Mouse (Mus musculus): ENCODE results near the gene Gmppa. TPM values are rescaled to one million over a fixed set of nuclear protein-coding genes. Genes with fewer than 3 reads are reported as not detected.

Gene Gmppa
- polyA plus RNA-seq (2015; fragmentation: Nextera tagmentation; extraction: Ambion mirVana) = 33.8 and 35.2 TPM in 2 replicates

DNA sequence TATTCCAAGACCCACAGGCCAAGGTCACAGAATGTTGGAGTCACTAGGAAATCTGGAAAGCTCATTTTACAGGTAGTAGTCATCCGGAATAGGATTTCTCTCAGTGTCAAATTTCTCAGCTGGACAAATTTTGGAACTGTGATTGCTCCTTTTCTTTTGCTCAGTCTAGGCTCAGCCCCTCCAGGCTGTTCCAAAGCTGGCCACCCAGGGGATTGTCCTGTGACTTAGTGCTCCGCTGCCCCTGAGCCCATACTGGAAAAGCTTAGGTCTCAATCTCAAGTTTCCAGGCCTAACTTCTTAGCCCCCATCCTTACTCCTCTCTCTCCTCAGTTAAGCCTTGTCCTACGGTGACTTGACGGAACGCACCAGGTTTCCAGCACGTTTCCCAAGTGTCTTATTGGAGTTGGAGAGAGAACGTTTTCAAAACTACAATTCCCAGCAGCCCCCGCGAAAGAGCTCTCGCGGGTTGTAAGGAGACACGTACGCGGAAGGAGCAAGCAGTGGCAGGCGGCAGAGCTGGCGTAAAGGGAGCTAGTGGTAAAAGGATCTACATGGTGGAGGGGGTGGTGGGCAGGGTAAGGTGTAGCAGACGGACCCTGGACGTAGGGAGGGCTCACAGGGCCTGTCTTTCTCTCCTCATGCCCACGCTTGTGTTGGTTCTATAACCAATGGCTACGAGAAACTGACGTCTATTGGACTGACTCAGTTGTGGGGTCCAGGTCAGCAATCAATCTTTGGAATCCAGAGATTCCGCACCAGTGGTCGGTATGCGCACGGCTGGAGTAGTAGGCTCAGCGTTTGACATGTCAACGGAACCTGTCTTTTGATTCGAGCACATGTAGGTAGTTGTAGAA lies at the start of gene Gmppa:
TSS of gene Gmppa (plus strand) at position 456 of the 854 bp plus-strand sequence.
- Histone ChIP-seq H3K36me3 (replicated peaks) (no peaks in the 10 kb centered on the region), H3K9me3 (replicated peaks) (no peaks in the 10 kb centered on the region), H3K4me1 (replicated peaks) (peaks cover 20% of the 10 kb centered on the region), H3K4me2 (peak within 1 kb of the TSS; percentile 67), H3K27ac (replicated peaks) (0 out of 2 replicates have a peak within 1 kb of the TSS, but pooled peaks have one; percentile 1), H3K27me3 (peaks cover 20% of the 10 kb centered on the region), H3K9ac (peak within 1 kb of the TSS; percentile 64), H3K4me3 (replicated peaks) (peak within 1 kb of the TSS; percentile 69)
- ATAC-seq (ENCODE audit: insufficient read depth) = peak; percentile 73
- 5% methylated on average over 28 of the region's 28 CpGs for whole genome bisulfite sequencing (ENCODE audit: insufficient replicate concordance)

DNA sequence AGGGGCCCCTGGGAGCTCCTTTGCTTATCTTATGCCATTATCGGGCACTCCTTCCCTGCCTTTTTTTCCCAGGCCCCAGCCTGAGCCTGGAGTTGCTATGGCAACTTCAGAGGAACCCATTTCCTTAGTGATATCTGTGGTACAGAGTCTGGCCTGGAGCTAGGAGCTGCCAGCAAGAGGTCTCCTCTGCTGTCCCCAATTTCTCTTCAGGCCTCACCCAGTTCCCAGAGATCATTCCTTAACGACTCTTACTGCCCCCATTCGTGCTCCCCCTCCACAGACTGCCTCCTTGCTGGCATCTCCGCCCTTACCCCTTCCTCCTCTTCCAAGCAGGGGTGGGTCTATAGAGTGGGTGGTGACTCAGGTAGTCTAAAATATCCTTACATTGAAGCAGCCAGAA lies 49.6 kb upstream of the Gmppa start:
- no peaks in the 10 kb centered on the region for H3K36me3 ChIP-seq (replicated peaks)
- no peak overlapping the region for H3K27ac ChIP-seq (replicated peaks)
- H3K4me2 ChIP-seq = no peak overlapping the region
- H3K4me3 ChIP-seq (replicated peaks) = no peak overlapping the region
- H3K4me1 ChIP-seq (replicated peaks) = peaks cover 17% of the 10 kb centered on the region
- H3K9me3 ChIP-seq (replicated peaks) = no peaks in the 10 kb centered on the region
- H3K9ac ChIP-seq = no peak overlapping the region
- peaks cover 95% of the 10 kb centered on the region for H3K27me3 ChIP-seq
- no peak for ATAC-seq (ENCODE audit: insufficient read depth)
- 19% methylated on average over 4 of the region's 4 CpGs for WGBS (ENCODE audit: insufficient replicate concordance)

DNA sequence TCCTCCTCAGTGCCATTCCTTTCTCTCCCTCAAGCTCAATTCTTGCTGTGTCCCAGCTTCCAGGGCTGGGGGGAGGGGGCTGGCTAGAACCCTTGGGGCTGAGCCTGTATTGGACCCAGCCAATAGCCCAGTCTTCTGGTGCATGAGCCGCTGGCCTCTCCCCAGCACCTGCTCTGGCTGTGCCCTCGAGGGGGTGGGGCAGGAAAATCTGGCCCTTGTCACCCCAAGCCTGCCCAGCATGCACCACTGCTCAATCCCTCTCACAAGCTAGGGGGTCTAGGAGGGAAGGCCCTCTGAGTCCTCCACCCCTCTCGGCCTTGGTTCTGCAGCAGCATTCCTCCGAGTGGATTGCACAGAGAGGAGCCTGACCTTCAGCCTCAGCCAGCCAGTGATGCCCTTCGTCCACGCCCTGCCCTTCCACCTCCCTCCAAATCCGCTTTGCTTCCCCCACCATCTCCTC lies 48.2 kb upstream of the Gmppa start:
- Histone ChIP-seq H3K36me3 (replicated peaks) (no peaks in the 10 kb centered on the region), H3K4me1 (replicated peaks) (peaks cover 10% of the 10 kb centered on the region; the same call in 1 of the 2 replicates), H3K9ac (no peak overlapping the region), H3K4me2 (no peak overlapping the region), H3K4me3 (replicated peaks) (no peak overlapping the region), H3K27ac (replicated peaks) (no peak overlapping the region), H3K9me3 (replicated peaks) (no peaks in the 10 kb centered on the region), H3K27me3 (peaks cover 91% of the 10 kb centered on the region)
- 17% methylated on average over 7 of the region's 7 CpGs for WGBS (ENCODE audit: insufficient replicate concordance)
- ATAC-seq (ENCODE audit: insufficient read depth) = no peak

DNA sequence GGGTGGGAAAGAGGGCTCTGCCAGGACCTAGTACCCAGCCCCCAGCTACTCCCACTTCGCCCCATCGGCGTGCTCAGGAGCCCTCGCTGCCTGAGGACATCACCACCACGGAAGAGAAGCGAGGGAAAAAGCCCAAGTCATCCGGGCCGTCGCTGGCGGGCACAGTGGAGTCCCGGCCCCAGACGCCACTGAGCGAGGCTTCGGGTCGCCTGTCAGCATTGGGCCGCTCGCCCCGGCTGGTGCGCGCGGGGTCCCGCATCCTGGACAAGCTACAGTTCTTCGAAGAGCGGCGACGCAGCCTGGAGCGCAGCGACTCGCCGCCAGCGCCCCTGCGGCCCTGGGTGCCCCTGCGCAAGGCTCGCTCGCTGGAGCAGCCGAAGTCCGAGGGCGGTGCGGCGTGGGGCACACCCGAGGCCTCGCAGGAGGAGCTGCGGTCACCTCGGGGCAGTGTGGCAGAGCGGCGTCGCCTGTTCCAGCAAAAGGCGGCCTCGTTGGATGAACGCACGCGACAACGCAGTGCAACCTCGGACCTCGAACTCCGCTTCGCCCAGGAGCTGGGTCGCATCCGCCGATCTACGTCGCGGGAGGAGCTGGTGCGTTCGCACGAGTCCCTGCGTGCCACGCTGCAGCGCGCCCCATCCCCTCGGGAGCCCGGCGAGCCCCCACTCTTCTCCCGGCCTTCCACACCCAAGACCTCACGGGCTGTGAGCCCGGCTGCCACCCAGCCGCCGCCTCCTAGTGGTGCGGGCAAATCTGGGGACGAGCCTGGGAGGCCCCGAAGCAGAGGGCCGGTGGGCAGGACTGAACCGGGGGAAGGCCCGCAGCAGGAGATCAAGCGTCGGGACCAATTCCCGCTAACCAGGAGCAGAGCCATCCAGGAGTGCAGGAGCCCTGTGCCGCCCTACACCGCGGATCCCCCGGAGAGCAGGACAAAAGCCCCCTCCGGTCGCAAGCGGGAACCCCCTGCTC lies 47.5 kb upstream of the Gmppa start:
- Histone ChIP-seq H3K4me3 (replicated peaks) (no peak overlapping the region), H3K27me3 (peaks cover 88% of the 10 kb centered on the region), H3K4me2 (peak overlapping the region; percentile 25), H3K9ac (no peak overlapping the region), H3K9me3 (replicated peaks) (no peaks in the 10 kb centered on the region), H3K36me3 (replicated peaks) (no peaks in the 10 kb centered on the region), H3K27ac (replicated peaks) (no peak overlapping the region), H3K4me1 (replicated peaks) (peaks cover 10% of the 10 kb centered on the region; the same call in 1 of the 2 replicates)
- WGBS (ENCODE audit: insufficient replicate concordance) = 8% methylated on average over 94 of the region's 94 CpGs
- no peak for ATAC-seq (ENCODE audit: insufficient read depth)

DNA sequence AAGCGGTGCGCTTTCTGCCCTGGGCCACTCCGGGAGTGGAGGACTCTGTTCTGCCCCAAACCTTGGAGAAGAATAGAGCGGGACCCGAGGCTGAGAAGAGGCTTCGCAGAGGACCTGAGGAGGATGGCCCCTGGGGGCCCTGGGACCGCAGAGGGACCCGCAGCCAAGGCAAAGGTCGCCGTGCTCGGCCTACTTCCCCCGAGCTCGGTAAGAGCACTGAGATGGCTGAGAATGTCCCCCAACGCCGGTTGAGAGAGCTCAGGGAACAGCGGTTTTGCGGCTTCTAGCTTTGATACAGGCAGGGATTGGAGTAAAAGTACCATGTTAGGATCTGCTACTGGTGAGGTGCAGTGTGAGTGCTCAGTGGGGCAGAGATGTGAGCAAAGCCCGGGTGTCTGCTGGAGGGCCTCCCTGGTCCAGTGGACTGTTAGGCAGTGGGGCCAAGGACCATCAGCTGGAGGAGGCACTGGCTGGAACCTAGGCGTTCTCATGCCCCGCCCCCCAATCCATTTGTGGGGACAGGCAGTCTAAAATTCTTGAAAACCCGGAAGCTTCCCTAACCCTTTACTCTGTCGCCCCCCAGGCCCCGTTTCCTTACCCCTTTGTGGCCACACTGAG lies 46.7 kb upstream of the Gmppa start:
- no peak overlapping the region for H3K4me2 ChIP-seq
- peaks cover 10% of the 10 kb centered on the region; the same call in 1 of the 2 replicates for H3K4me1 ChIP-seq (replicated peaks)
- H3K9ac ChIP-seq = no peak overlapping the region
- no peaks in the 10 kb centered on the region for H3K36me3 ChIP-seq (replicated peaks)
- ATAC-seq (ENCODE audit: insufficient read depth) = no peak
- no peak overlapping the region for H3K4me3 ChIP-seq (replicated peaks)
- peaks cover 82% of the 10 kb centered on the region for H3K27me3 ChIP-seq
- H3K27ac ChIP-seq (replicated peaks) = no peak overlapping the region
- 19% methylated on average over 23 of the region's 23 CpGs for WGBS (ENCODE audit: insufficient replicate concordance)
- H3K9me3 ChIP-seq (replicated peaks) = no peaks in the 10 kb centered on the region

DNA sequence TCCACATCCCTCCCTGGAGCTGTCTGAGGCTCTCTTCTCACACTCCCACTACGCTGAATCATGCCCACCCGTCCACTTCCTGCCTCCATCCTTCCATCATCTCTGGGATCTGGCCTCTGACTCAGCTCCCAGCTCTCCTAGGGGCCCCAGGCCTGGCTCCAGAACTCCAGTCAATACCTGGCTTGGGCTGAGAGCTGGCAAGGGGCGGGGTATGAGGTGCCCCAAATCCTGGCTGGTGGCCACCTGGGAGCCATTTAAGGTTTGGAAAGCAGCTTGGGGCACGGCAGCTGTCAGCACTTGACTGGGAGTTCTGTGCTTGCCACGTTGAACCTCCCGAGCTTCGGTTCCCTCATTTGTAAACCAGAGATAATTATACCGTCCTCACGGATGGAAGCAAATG lies 42.6 kb upstream of the Gmppa start:
- Histone ChIP-seq H3K4me1 (replicated peaks) (0 out of 2 replicates have a peak, but pooled peaks cover 3% of the 10 kb centered on the region), H3K4me3 (replicated peaks) (no peak overlapping the region), H3K4me2 (no peak overlapping the region), H3K36me3 (replicated peaks) (no peaks in the 10 kb centered on the region), H3K9ac (no peak overlapping the region), H3K9me3 (replicated peaks) (no peaks in the 10 kb centered on the region), H3K27ac (replicated peaks) (no peak overlapping the region), H3K27me3 (peaks cover 41% of the 10 kb centered on the region)
- WGBS (ENCODE audit: insufficient replicate concordance) = 56% methylated on average over 9 of the region's 9 CpGs
- ATAC-seq (ENCODE audit: insufficient read depth) = no peak

DNA sequence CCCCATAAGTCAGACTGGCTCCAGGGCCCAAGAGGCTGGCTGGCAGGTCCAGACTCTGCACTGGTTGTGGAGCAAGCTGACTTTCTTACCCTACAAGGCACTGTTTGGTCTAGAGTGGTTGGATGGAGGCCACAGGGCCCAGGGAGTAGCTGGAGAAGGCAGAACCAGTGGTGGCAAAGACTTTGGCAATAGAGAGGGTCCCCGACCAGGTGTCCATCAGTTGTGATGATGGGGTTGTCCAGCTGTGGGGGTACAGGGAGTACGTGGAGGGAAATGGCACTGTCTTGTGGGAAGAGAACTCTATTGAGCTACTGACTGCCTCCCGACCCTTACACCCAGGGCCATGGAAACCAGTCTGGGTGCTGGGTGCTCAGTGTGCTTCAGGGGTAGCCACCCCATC lies 41.9 kb upstream of the Gmppa start:
- no peaks in the 10 kb centered on the region for H3K36me3 ChIP-seq (replicated peaks)
- H3K27me3 ChIP-seq = peaks cover 34% of the 10 kb centered on the region
- ATAC-seq (ENCODE audit: insufficient read depth) = no peak
- no peak overlapping the region for H3K4me3 ChIP-seq (replicated peaks)
- H3K9me3 ChIP-seq (replicated peaks) = no peaks in the 10 kb centered on the region
- WGBS (ENCODE audit: insufficient replicate concordance) = 45% methylated on average over 3 of the region's 3 CpGs
- H3K27ac ChIP-seq (replicated peaks) = no peak overlapping the region
- peaks cover under 1% of the 10 kb centered on the region for H3K4me1 ChIP-seq (replicated peaks)
- no peak overlapping the region for H3K4me2 ChIP-seq
- no peak overlapping the region for H3K9ac ChIP-seq

DNA sequence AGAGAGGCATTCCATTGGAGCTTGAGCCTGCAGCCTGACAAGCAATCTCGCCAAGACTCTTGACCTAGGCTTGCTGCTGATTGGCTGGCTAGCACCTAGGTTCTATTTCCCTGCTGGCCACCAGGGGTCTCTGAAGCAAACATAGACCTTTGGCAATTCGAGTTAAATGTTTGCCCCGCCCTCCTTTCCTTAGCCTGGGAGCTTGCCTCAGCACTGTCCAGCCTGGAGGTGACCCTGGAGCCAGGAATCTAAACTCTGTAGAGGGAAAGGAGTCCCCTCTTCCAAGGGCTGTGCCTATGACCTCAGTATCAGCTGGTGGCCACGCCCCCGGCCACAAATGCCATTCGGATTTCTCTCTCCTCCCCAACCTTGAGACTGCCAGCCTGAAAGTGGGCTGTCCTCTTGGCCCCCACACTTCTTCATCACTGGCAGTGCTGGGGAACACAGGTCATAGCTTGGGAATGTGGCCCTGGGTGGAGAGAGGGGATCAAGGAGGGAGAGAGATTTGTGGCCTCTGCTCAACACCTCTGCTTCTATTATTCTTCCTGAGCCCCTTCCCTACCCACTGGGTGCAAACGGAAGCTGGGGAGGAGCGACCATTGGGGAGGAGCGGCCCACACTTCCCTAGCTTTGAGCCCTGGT lies 36.8 kb upstream of the Gmppa start:
- Histone ChIP-seq H3K4me3 (replicated peaks) (no peak overlapping the region), H3K9me3 (replicated peaks) (no peaks in the 10 kb centered on the region), H3K4me2 (no peak overlapping the region), H3K27me3 (peaks cover 5% of the 10 kb centered on the region; the same call in 1 of the 2 replicates), H3K36me3 (replicated peaks) (no peaks in the 10 kb centered on the region), H3K27ac (replicated peaks) (no peak overlapping the region), H3K9ac (no peak overlapping the region), H3K4me1 (replicated peaks) (peaks cover 19% of the 10 kb centered on the region)
- ATAC-seq (ENCODE audit: insufficient read depth) = peak; percentile 53; the same call in 1 of the 2 replicates
- WGBS (ENCODE audit: insufficient replicate concordance) = 5% methylated on average over 9 of the region's 9 CpGs

DNA sequence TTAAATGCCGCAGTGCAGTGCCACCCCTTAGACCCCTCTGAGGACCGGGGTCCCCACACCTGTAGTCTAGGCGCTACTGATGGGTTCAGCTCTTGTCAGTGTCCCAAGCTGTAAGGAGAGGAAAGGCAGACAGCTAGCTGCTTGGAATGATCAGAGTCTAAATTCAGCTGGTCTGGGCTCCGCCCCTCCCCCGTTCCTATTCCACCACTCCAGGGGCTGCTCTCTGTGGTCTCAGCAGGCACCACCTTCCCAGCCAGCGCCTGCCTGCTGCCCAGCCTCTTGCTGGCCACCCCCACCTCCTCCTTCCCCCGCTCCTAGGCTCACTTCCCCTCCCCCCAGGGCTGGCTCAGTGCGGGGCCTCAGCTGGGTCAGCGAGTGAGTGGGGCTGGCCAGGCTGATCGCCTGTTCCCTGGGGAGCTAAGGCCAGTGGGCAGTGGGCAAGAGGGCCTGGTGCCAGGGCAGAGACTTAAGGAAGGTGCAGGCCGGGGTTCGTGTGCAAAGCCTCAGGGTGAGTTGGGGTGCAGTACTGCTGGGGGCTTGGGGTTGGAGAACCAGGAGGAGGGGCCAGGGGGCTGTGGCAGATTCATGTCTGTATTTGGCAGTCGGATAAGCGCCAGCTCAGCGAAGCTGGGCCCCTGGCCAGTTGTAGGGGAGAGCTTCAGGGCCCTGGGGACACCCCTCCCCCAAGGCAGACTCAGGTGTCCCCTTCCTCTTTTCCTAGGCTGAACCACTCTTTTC lies 35.8 kb upstream of the Gmppa start:
- Histone ChIP-seq H3K27me3 (peaks cover 5% of the 10 kb centered on the region; the same call in 1 of the 2 replicates), H3K4me3 (replicated peaks) (peak overlapping the region; percentile 16), H3K36me3 (replicated peaks) (no peaks in the 10 kb centered on the region), H3K27ac (replicated peaks) (no peak overlapping the region; the same call in 1 of the 2 replicates), H3K9me3 (replicated peaks) (no peaks in the 10 kb centered on the region), H3K4me1 (replicated peaks) (peaks cover 19% of the 10 kb centered on the region), H3K4me2 (peak overlapping the region; percentile 40), H3K9ac (no peak overlapping the region)
- peak; percentile 56 for ATAC-seq (ENCODE audit: insufficient read depth)
- WGBS (ENCODE audit: insufficient replicate concordance) = 13% methylated on average over 15 of the region's 15 CpGs

Data from liver, embryonic 15.5 days (tissue).